18 mouse cellular contexts compared by ENCODE assay signal in the genomic region with DNA sequence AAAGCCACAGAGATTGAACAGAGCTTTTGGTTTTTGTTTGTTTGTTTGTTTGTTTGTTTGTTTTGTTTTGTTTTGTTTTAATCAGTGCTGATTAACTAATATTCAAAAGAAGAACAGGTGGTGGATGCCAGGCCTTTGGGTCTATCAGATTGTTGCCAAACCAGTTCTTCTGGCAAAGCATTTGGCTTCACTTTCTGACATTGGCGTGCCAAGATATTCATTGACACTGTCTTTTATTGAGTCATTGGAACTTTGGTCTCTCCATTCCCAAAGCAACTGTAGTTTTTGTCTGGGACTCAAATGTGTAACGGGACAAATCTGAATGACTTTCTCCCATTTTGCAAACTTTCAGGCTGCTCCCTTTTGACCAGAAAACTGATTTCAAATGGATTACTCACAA.
"Had no signal": no experiment of that assay in that cellular context is flagged by ENCODE, and none has a peak within 500 bp of the region (broad histone marks: within the 10 kb centered on the region; RNA-seq: fewer than 3 reads in every experiment).

No protein-coding gene starts in this region.

- H3K4me3 ChIP-seq: layer of hippocampus, adult 2 months; limb, embryonic 10.5 days; limb, embryonic 13.5 days; lung, embryonic 15.5 days had no signal

- H3K4me2 ChIP-seq: limb, embryonic 13.5 days; lung, embryonic 15.5 days; midbrain, embryonic 11.5 days had no signal

- H3K4me1 ChIP-seq: lung, embryonic 15.5 days had no signal

- H3K27ac ChIP-seq: layer of hippocampus, adult 2 months; limb, embryonic 10.5 days; limb, embryonic 13.5 days; liver, embryonic 14.5 days; lung, embryonic 15.5 days had no signal

- H3K9ac ChIP-seq: limb, embryonic 13.5 days; liver, embryonic 14.5 days; liver, postnatal 0 days; lung, embryonic 15.5 days had no signal

- DNase-seq: kidney, adult 18-20 months; kidney, postnatal 25 days; layer of hippocampus, adult 9-11 months; liver; liver, postnatal 0 days; lung, postnatal 10 days; lung, postnatal 4 days; midbrain, embryonic 14.5 days; thymus, adult 2 months; thymus, postnatal 14 days; thymus, postnatal 4 days had no signal

- H3K9me3 ChIP-seq: limb, embryonic 10.5 days; limb, embryonic 13.5 days; lung, embryonic 15.5 days had no signal

- H3K36me3 ChIP-seq: limb, embryonic 10.5 days; limb, embryonic 13.5 days; lung, embryonic 15.5 days had no signal

- ATAC-seq: intestine, embryonic 16.5 days; liver, postnatal 0 days had no signal
